Mouse (Mus musculus): ENCODE results near the gene D10Wsu102e. TPM values are rescaled to one million over a fixed set of nuclear protein-coding genes. Genes with fewer than 3 reads are reported as not detected.

Gene D10Wsu102e
- polyA plus RNA-seq, 1 experiment from 2014 or later, result 0.97 TPM

GRCm38 (mm10) chr10:83457531-83457930, 97.5 kb downstream of the D10Wsu102e start:
- Histone ChIP-seq H3K4me3 (ENCODE audit: low read depth, low read length) (no peak overlapping the region), H3K27ac (ENCODE audit: low read depth, low read length) (no peak overlapping the region), H3K4me2 (ENCODE audit: low read depth) (no peak overlapping the region), H3K9me3 (ENCODE audit: control insufficient read depth, low read length) (peaks cover 6% of the 10 kb centered on the region; the same call in 1 of the 2 replicates), H3K36me3 (ENCODE audit: control insufficient read depth, insufficient read depth, low read length) (no peaks in the 10 kb centered on the region), H3K9ac (ENCODE audit: low read length) (no peak overlapping the region), H3K27me3 (ENCODE audit: control insufficient read depth, insufficient read depth, low read length) (no peaks in the 10 kb centered on the region), H3K4me1 (ENCODE audit: control insufficient read depth, insufficient read depth, low read length) (no peaks in the 10 kb centered on the region)
- WGBS, result 92% methylated on average over 3 of the region's 3 CpGs
- DNase-seq (ENCODE audit: low spot score), result no peak
- ATAC-seq (ENCODE audit: insufficient read depth, low FRiP score, low TSS enrichment), result no peak

- no peaks in the 10 kb centered on the region for H3K36me3 ChIP-seq (ENCODE audit: control insufficient read depth, insufficient read depth, low read length)
- ATAC-seq (ENCODE audit: insufficient read depth, low FRiP score, low TSS enrichment) (no peak), DNase-seq (ENCODE audit: low spot score) (no peak)
- no peaks in the 10 kb centered on the region for H3K9me3 ChIP-seq (ENCODE audit: control insufficient read depth, low read length)
- H3K4me3 ChIP-seq (ENCODE audit: low read depth, low read length), result no peak overlapping the region
- H3K27ac ChIP-seq (ENCODE audit: low read depth, low read length), result no peak overlapping the region
- WGBS, result 95% methylated on average over 13 of the region's 13 CpGs
- H3K4me2 ChIP-seq (ENCODE audit: low read depth), result no peak overlapping the region
- no peaks in the 10 kb centered on the region for H3K27me3 ChIP-seq (ENCODE audit: control insufficient read depth, insufficient read depth, low read length)
- H3K4me1 ChIP-seq (ENCODE audit: control insufficient read depth, insufficient read depth, low read length), result no peaks in the 10 kb centered on the region
- H3K9ac ChIP-seq (ENCODE audit: low read length), result no peak overlapping the region
These were observed 115.2 kb downstream of the D10Wsu102e start for GRCm38 (mm10) chr10:83475226-83475625.

DNA sequence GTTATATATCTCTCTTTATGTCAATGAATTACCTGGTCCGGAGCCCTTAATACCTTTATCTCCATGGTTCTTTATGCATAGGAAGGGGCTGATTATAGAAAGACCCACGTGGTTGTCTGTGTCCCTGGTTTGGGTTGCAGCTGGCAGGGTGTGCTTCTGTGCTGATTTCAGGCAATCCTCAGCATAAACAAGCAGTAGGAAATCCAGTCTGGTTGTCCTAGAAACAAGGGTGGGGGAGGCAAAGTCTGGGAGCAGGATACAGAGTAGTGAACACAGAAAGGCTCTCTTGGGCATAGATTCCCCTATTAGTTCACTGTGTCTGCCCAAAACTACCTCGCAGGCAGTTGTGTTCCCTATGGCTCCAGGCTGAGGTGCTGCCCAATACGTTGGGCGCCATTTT, 117.3 kb downstream of the D10Wsu102e start:
- WGBS, result 83% methylated on average over 5 of the region's 5 CpGs
- no peak overlapping the region for H3K4me2 ChIP-seq (ENCODE audit: low read depth)
- no peak overlapping the region for H3K4me3 ChIP-seq (ENCODE audit: low read depth, low read length)
- H3K4me1 ChIP-seq (ENCODE audit: control insufficient read depth, insufficient read depth, low read length), result no peaks in the 10 kb centered on the region
- H3K9ac ChIP-seq (ENCODE audit: low read length), result no peak overlapping the region
- no peak overlapping the region for H3K27ac ChIP-seq (ENCODE audit: low read depth, low read length)
- no peak for DNase-seq (ENCODE audit: low spot score)
- no peaks in the 10 kb centered on the region for H3K36me3 ChIP-seq (ENCODE audit: control insufficient read depth, insufficient read depth, low read length)
- no peak for ATAC-seq (ENCODE audit: insufficient read depth, low FRiP score, low TSS enrichment)
- H3K27me3 ChIP-seq (ENCODE audit: control insufficient read depth, insufficient read depth, low read length), result no peaks in the 10 kb centered on the region
- H3K9me3 ChIP-seq (ENCODE audit: control insufficient read depth, low read length), result no peaks in the 10 kb centered on the region

- no peaks in the 10 kb centered on the region for H3K4me1 ChIP-seq (ENCODE audit: control insufficient read depth, insufficient read depth, low read length)
- no peaks in the 10 kb centered on the region for H3K36me3 ChIP-seq (ENCODE audit: control insufficient read depth, insufficient read depth, low read length)
- H3K27me3 ChIP-seq (ENCODE audit: control insufficient read depth, insufficient read depth, low read length), result no peaks in the 10 kb centered on the region
- no peaks in the 10 kb centered on the region for H3K9me3 ChIP-seq (ENCODE audit: control insufficient read depth, low read length)
- no peak overlapping the region for H3K27ac ChIP-seq (ENCODE audit: low read depth, low read length)
- H3K4me3 ChIP-seq (ENCODE audit: low read depth, low read length), result no peak overlapping the region
- DNase-seq (ENCODE audit: low spot score) (no peak), ATAC-seq (ENCODE audit: insufficient read depth, low FRiP score, low TSS enrichment) (no peak)
- 89% methylated on average over 6 of the region's 6 CpGs for WGBS
- no peak overlapping the region for H3K9ac ChIP-seq (ENCODE audit: low read length)
- no peak overlapping the region for H3K4me2 ChIP-seq (ENCODE audit: low read depth)
These were observed 130.5 kb downstream of the D10Wsu102e start for GRCm38 (mm10) chr10:83490506-83490905.

- no peak for ATAC-seq (ENCODE audit: insufficient read depth, low FRiP score, low TSS enrichment)
- Histone ChIP-seq H3K27me3 (ENCODE audit: control insufficient read depth, insufficient read depth, low read length) (no peaks in the 10 kb centered on the region), H3K4me2 (ENCODE audit: low read depth) (no peak overlapping the region), H3K4me1 (ENCODE audit: control insufficient read depth, insufficient read depth, low read length) (no peaks in the 10 kb centered on the region), H3K9me3 (ENCODE audit: control insufficient read depth, low read length) (no peaks in the 10 kb centered on the region), H3K4me3 (ENCODE audit: low read depth, low read length) (no peak overlapping the region), H3K9ac (ENCODE audit: low read length) (no peak overlapping the region), H3K27ac (ENCODE audit: low read depth, low read length) (no peak overlapping the region), H3K36me3 (ENCODE audit: control insufficient read depth, insufficient read depth, low read length) (no peaks in the 10 kb centered on the region)
- DNase-seq (ENCODE audit: low spot score), result no peak
- WGBS, result 85% methylated on average over 13 of the region's 13 CpGs
These were observed 137.3 kb downstream of the D10Wsu102e start for GRCm38 (mm10) chr10:83497321-83497720.

- Histone ChIP-seq H3K4me1 (ENCODE audit: control insufficient read depth, insufficient read depth, low read length) (no peaks in the 10 kb centered on the region), H3K9ac (ENCODE audit: low read length) (no peak overlapping the region), H3K4me2 (ENCODE audit: low read depth) (no peak overlapping the region), H3K4me3 (ENCODE audit: low read depth, low read length) (no peak overlapping the region), H3K27me3 (ENCODE audit: control insufficient read depth, insufficient read depth, low read length) (no peaks in the 10 kb centered on the region), H3K9me3 (ENCODE audit: control insufficient read depth, low read length) (no peaks in the 10 kb centered on the region), H3K36me3 (ENCODE audit: control insufficient read depth, insufficient read depth, low read length) (no peaks in the 10 kb centered on the region), H3K27ac (ENCODE audit: low read depth, low read length) (no peak overlapping the region)
- WGBS, result 67% methylated on average over 8 of the region's 8 CpGs
- no peak for DNase-seq (ENCODE audit: low spot score)
- ATAC-seq (ENCODE audit: insufficient read depth, low FRiP score, low TSS enrichment), result no peak
These were observed 149.1 kb downstream of the D10Wsu102e start for GRCm38 (mm10) chr10:83508962-83509660.

- H3K4me2 ChIP-seq (ENCODE audit: low read depth), result no peak overlapping the region
- no peak overlapping the region for H3K27ac ChIP-seq (ENCODE audit: low read depth, low read length)
- DNase-seq (ENCODE audit: low spot score) (no peak), ATAC-seq (ENCODE audit: insufficient read depth, low FRiP score, low TSS enrichment) (no peak)
- no peak overlapping the region for H3K9ac ChIP-seq (ENCODE audit: low read length)
- no peaks in the 10 kb centered on the region for H3K27me3 ChIP-seq (ENCODE audit: control insufficient read depth, insufficient read depth, low read length)
- H3K36me3 ChIP-seq (ENCODE audit: control insufficient read depth, insufficient read depth, low read length), result no peaks in the 10 kb centered on the region
- no peak overlapping the region for H3K4me3 ChIP-seq (ENCODE audit: low read depth, low read length)
- H3K4me1 ChIP-seq (ENCODE audit: control insufficient read depth, insufficient read depth, low read length), result no peaks in the 10 kb centered on the region
- 79% methylated on average over 5 of the region's 5 CpGs for WGBS
- no peaks in the 10 kb centered on the region for H3K9me3 ChIP-seq (ENCODE audit: control insufficient read depth, low read length)
These were observed 151.3 kb downstream of the D10Wsu102e start for GRCm38 (mm10) chr10:83511304-83511703.

DNA sequence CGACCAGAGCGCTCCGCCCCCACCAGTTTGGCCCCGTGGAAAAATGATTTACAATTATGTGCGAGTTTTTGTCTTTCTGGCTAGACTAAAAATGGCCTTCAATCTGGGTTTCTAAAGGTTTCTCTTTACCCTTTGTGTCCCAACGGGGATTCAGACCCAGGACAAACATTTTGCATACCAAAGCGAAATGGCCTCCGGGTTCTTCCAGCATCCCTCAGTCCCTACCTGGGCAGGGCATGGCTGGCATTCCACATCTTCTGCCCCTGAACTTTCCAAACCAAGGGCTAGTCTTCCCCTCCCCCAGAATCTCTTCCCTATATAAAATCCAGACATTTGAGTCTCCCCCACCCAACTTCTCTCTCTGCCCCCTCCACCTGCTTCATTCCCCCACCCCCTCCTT, 153.7 kb downstream of the D10Wsu102e start:
- ATAC-seq (ENCODE audit: insufficient read depth, low FRiP score, low TSS enrichment), result no peak
- Histone ChIP-seq H3K27me3 (ENCODE audit: control insufficient read depth, insufficient read depth, low read length) (no peaks in the 10 kb centered on the region), H3K9ac (ENCODE audit: low read length) (no peak overlapping the region), H3K4me3 (ENCODE audit: low read depth, low read length) (no peak overlapping the region), H3K27ac (ENCODE audit: low read depth, low read length) (no peak overlapping the region), H3K36me3 (ENCODE audit: control insufficient read depth, insufficient read depth, low read length) (no peaks in the 10 kb centered on the region), H3K9me3 (ENCODE audit: control insufficient read depth, low read length) (no peaks in the 10 kb centered on the region), H3K4me2 (ENCODE audit: low read depth) (no peak overlapping the region), H3K4me1 (ENCODE audit: control insufficient read depth, insufficient read depth, low read length) (no peaks in the 10 kb centered on the region)
- DNase-seq (ENCODE audit: low spot score), result no peak
- 83% methylated on average over 8 of the region's 8 CpGs for WGBS

DNA sequence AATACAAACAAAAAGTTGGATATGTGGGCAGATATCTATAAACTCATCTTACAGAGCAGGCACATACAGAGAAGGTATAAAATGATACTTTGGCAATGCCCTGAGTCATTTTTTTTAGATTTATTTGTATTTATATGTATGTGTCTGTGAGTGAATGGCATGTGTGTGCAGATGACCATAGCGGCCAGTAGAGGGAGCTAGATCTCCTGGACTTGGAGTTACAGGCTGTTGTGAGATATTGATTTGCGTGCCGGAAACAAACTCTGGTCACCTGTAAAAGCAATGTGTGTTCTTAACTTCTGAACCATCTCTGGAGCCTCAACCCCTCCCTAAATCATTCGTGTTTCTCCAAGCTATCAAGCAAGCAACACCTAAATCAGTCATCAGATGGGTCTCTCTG, 161.0 kb downstream of the D10Wsu102e start:
- Histone ChIP-seq H3K4me3 (ENCODE audit: low read depth, low read length) (no peak overlapping the region), H3K27ac (ENCODE audit: low read depth, low read length) (no peak overlapping the region), H3K27me3 (ENCODE audit: control insufficient read depth, insufficient read depth, low read length) (no peaks in the 10 kb centered on the region), H3K4me2 (ENCODE audit: low read depth) (no peak overlapping the region), H3K9me3 (ENCODE audit: control insufficient read depth, low read length) (no peaks in the 10 kb centered on the region), H3K4me1 (ENCODE audit: control insufficient read depth, insufficient read depth, low read length) (no peaks in the 10 kb centered on the region), H3K9ac (ENCODE audit: low read length) (no peak overlapping the region), H3K36me3 (ENCODE audit: control insufficient read depth, insufficient read depth, low read length) (no peaks in the 10 kb centered on the region)
- ATAC-seq (ENCODE audit: insufficient read depth, low FRiP score, low TSS enrichment) (no peak), DNase-seq (ENCODE audit: low spot score) (no peak)
- WGBS, result 82% methylated on average over 4 of the region's 4 CpGs
